Mouse (Mus musculus) ES-E14 (cell line): ENCODE measurements around the gene Dab1.

Source experiments
- CHD2 ChIP-seq: IDR thresholded peaks from 2 replicates; pipeline ENCODE4 v1.6.1; 2014; ENCODE audit warnings: mild to moderate bottlenecking, low read depth, low read length, inconsistent platforms
- HCFC1 ChIP-seq: IDR thresholded peaks from 2 replicates; pipeline ENCODE4 v1.6.1; 2012; ENCODE audit warnings: low read length, inconsistent platforms, borderline replicate concordance; ENCODE audit not compliant: insufficient read depth
- ZC3H11A ChIP-seq: IDR thresholded peaks from 2 replicates; pipeline ENCODE4 v1.6.1; 2012; ENCODE audit warnings: low read depth, mild to moderate bottlenecking, inconsistent platforms, low read length, borderline replicate concordance

DNA sequence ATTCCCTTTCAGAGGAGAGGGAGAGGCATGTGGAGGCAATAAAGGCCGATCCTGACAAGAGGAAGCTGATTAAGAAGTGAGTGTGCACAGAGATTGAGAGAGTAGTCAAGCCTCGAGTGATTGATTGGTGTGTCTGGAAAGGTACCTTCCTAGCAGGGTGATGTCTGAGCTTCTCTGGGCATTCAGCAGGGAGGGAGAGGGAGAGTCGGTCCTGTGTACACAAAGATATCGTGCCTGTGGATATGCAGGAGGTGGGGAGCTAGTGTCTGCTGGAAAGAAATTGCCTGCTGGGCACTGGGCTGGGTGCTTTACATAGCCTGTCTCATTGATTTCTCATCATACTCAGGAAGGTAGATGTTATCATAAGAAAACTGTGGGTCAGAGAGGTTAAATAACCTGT is 420.4 kb downstream of the Dab1 start:
- no peak for TF ChIP-seq ZC3H11A
- no peak for TF ChIP-seq CHD2
- no peak for TF ChIP-seq HCFC1
